Mouse (Mus musculus): Measurements from ENCODE around the gene Gm382. TPM values are rescaled to one million over a fixed set of nuclear protein-coding genes. Genes with fewer than 3 reads are reported as not detected.

Gene Gm382
- total and polyA plus RNA-seq, 3 experiments = not detected

DNA sequence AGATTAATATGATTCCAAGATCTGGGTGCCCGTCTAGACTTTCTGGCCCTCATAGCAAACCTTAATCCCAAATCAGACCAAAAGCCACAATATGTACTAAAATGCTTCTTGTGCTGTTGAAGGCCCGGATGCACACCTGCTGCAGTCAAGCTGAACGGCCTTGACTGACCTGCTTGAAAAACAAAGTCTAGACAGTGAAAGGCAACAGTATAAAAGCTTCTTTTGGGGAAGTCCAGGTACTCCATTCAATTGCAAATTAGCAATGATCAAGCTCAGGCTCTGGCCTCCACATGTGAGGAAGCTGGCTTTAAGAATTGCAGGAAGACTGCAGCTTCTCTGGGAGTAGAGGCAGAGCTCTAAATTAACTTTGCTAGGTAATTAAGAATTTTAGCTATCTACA lies 54.2 kb downstream of the Gm382 start:
- Histone ChIP-seq H3K4me3 (replicated peaks in 1 of 3; ENCODE audit: low read depth in 2 of 3, low read length in 2 of 3, poor library complexity in 1 of 3) (no peak overlapping the region), H3K79me2 (replicated peaks; ENCODE audit: control insufficient read depth, extremely low read depth, insufficient read depth, poor library complexity, severe bottlenecking) (no peaks in the 10 kb centered on the region), H3K9ac (ENCODE audit: insufficient read depth, low read depth) (no peak overlapping the region), H3K4me2 (ENCODE audit: insufficient read depth, low read depth, poor library complexity, severe bottlenecking) (no peak overlapping the region), H3K9me3 (replicated peaks; ENCODE audit: low read length) (no peaks in the 10 kb centered on the region), H3K36me3 (replicated peaks in 1 of 2; ENCODE audit: control insufficient read depth in 1 of 2, insufficient read depth in 1 of 2, low read length in 1 of 2) (no peaks in the 10 kb centered on the region), H3K4me1 (ENCODE audit: control insufficient read depth in 1 of 2, insufficient read depth in 2 of 2) (no peaks in the 10 kb centered on the region), H3K27ac (ENCODE audit: insufficient read depth, low read depth) (no peak overlapping the region), H3K27me3 (replicated peaks) (no peaks in the 10 kb centered on the region)
- in situ Hi-C loops (cut with MboI; ENCODE audit: low pct_ligation_motif_present, low pct_unique_long_range_greater_than_20kb, low sequenced_read_pairs) = no loop called here
- TF ChIP-seq ELF1 (IDR thresholded peaks at IDR 0.05; ENCODE audit: low read depth, low read length) (no peak), CHD1 (IDR thresholded peaks at IDR 0.05; ENCODE audit: low read depth, low read length) (no peak), CHD2 (IDR thresholded peaks at IDR 0.05; ENCODE audit: low read length) (no peak), TBP (conservative IDR thresholded peaks at IDR 0.05; ENCODE audit: low read depth, low read length) (no peak), ZC3H11A (IDR thresholded peaks at IDR 0.05; ENCODE audit: low read depth, low read length) (no peak), SIN3A (IDR thresholded peaks at IDR 0.05; ENCODE audit: low read length) (no peak), MYC (IDR thresholded peaks at IDR 0.05; ENCODE audit: low read depth, low read length) (no peak), CTCF (conservative IDR thresholded peaks at IDR 0.05 in 1 of 2, IDR thresholded peaks at IDR 0.05 in 1 of 2; ENCODE audit: low read depth in 2 of 2, low read length in 2 of 2) (no peak), RCOR1 (conservative IDR thresholded peaks at IDR 0.05; ENCODE audit: low read depth, low read length) (no peak), GABPA (IDR thresholded peaks at IDR 0.05; ENCODE audit: insufficient replicate concordance, low read depth, low read length) (no peak)
- dilution Hi-C loops (cut with MboI; ENCODE audit: extremely low pct_ligation_motif_present, extremely low pct_unique_long_range_greater_than_20kb, low sequenced_read_pairs) = no loop called here
- no peak for DNase-seq (ENCODE audit: extremely low read depth)

DNA sequence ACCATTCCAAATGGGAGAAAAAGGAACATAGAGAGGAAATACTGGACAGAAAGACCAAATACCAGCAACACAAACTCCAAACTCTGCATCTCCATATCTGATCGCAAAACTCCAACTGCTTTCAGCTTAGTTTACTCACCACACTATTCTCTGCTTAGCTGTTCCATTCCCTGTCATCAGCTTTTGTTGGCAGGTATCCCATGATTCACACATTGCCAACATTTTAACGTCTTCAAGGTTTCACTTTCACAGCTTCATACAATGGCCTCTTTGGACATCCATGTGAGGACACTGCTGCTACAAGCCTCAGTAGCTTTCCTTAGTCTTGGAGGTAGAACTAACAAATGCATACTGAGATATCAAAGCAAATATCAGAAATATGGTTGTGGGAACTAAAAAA lies 64.6 kb downstream of the Gm382 start:
- dilution Hi-C loops (cut with MboI; ENCODE audit: extremely low pct_ligation_motif_present, extremely low pct_unique_long_range_greater_than_20kb, low sequenced_read_pairs) = no loop called here
- no peak overlapping the region for H3K4me2 ChIP-seq (ENCODE audit: insufficient read depth, low read depth, poor library complexity, severe bottlenecking)
- in situ Hi-C loops (cut with MboI; ENCODE audit: low pct_ligation_motif_present, low pct_unique_long_range_greater_than_20kb, low sequenced_read_pairs) = no loop called here
- no peak overlapping the region for H3K27ac ChIP-seq (ENCODE audit: insufficient read depth, low read depth)
- H3K4me3 ChIP-seq (replicated peaks in 1 of 3; ENCODE audit: low read depth in 2 of 3, low read length in 2 of 3, poor library complexity in 1 of 3) = no peak overlapping the region
- no peak for TF ChIP-seq KAT2A (IDR thresholded peaks at IDR 0.05; ENCODE audit: insufficient replicate concordance, low read length)
- TF ChIP-seq MEF2A (IDR thresholded peaks at IDR 0.05; ENCODE audit: borderline replicate concordance, low read depth, low read length) = no peak
- H3K9ac ChIP-seq (ENCODE audit: insufficient read depth, low read depth) = no peak overlapping the region
- DNase-seq (ENCODE audit: extremely low read depth) = no peak
- H3K36me3 ChIP-seq (replicated peaks in 1 of 2; ENCODE audit: control insufficient read depth in 1 of 2, insufficient read depth in 1 of 2, low read length in 1 of 2) = no peaks in the 10 kb centered on the region
- H3K9me3 ChIP-seq (replicated peaks; ENCODE audit: low read length) = peaks cover 2% of the 10 kb centered on the region
- no peaks in the 10 kb centered on the region for H3K4me1 ChIP-seq (ENCODE audit: control insufficient read depth in 1 of 2, insufficient read depth in 2 of 2)
- H3K79me2 ChIP-seq (replicated peaks; ENCODE audit: control insufficient read depth, extremely low read depth, insufficient read depth, poor library complexity, severe bottlenecking) = no peaks in the 10 kb centered on the region
- no peaks in the 10 kb centered on the region for H3K27me3 ChIP-seq (replicated peaks)

Other genes with a start within 250 kb of the Gm382 start
- gene 4932411N23Rik, start 224.1 kb upstream of the Gm382 start, total RNA-seq (2012; rRNA removed) = not detected in 2 replicates
- not detected in 2 replicates for gene 4932411N23Rik, start 224.1 kb upstream of the Gm382 start, total RNA-seq (2014; rRNA removed)
- gene 4932411N23Rik, start 224.1 kb upstream of the Gm382 start, polyA plus RNA-seq (2012; ENCODE audit: insufficient read length, low read depth) = not detected in 2 replicates

All from CH12.LX (cell line).